9 mouse cellular contexts compared by ENCODE assay signal in genomic region chr1:167803351-167803981, GRCm38 (mm10).
DNase-seq lines count a peak whose midpoint lies in the region; ATAC-seq and TF ChIP-seq lines count a peak whose summit lies in the region.
"Had no signal": no experiment of that assay in that cellular context is flagged by ENCODE, and none has a peak within 500 bp of the region (broad histone marks: within the 10 kb centered on the region; RNA-seq: fewer than 3 reads in every experiment).

No protein-coding gene starts in this region.

- DNase-seq in heart, embryonic 10.5 days (ENCODE audit: low spot score): peak; percentile 70
- DNase-seq in heart, postnatal 14 days: no peak
- no peak for DNase-seq in ES-E14 (ENCODE audit: low read depth, low spot score)
- peak; percentile 38 for DNase-seq in midbrain, embryonic 10.5 days (ENCODE audit: low spot score)
- no peak for DNase-seq in urinary bladder, postnatal 14 days (ENCODE audit: low spot score)
- no peak for DNase-seq in adrenal gland, postnatal 14 days
- DNase-seq in cerebellum, postnatal 25 days: no peak

- H3K36me3 ChIP-seq in heart, embryonic 10.5 days: no peaks in the 10 kb centered on the region
- no peaks in the 10 kb centered on the region for H3K36me3 ChIP-seq in ES-E14 (ENCODE audit: control insufficient read depth, insufficient read depth, low read length, poor library complexity, severe bottlenecking)
- no peaks in the 10 kb centered on the region for H3K36me3 ChIP-seq in hindbrain, embryonic 13.5 days
- no peaks in the 10 kb centered on the region for H3K36me3 ChIP-seq in midbrain, embryonic 10.5 days

- H3K27me3 ChIP-seq in heart, embryonic 10.5 days (ENCODE audit: insufficient read depth, poor library complexity, severe bottlenecking): peaks cover 62% of the 10 kb centered on the region
- peaks cover 37% of the 10 kb centered on the region for H3K27me3 ChIP-seq in hindbrain, embryonic 13.5 days
- H3K27me3 ChIP-seq in midbrain, embryonic 10.5 days (ENCODE audit: low read depth, poor library complexity, severe bottlenecking): peaks cover 81% of the 10 kb centered on the region

- ATAC-seq in hindbrain, embryonic 13.5 days (ENCODE audit: low FRiP score): no peak; the same call in 1 of the 2 replicates
- ATAC-seq: inflammation-experienced regulatory T-cells, adult 6 months had no signal

- H3K4me2 ChIP-seq in hindbrain, embryonic 13.5 days: peak overlapping the region; percentile 82

- peak overlapping the region; percentile 70 for H3K27ac ChIP-seq in heart, embryonic 10.5 days
- no peak overlapping the region for H3K27ac ChIP-seq in ES-E14 (ENCODE audit: insufficient read depth, low read depth, low read length, poor library complexity, severe bottlenecking)
- H3K27ac ChIP-seq in hindbrain, embryonic 13.5 days: peak overlapping the region; percentile 92
- peak overlapping the region; percentile 89 for H3K27ac ChIP-seq in midbrain, embryonic 10.5 days (replicated peaks)

- no peaks in the 10 kb centered on the region for H3K9me3 ChIP-seq in heart, embryonic 10.5 days
- no peaks in the 10 kb centered on the region for H3K9me3 ChIP-seq in ES-E14 (ENCODE audit: control insufficient read depth, insufficient read depth, low read depth, low read length)
- no peaks in the 10 kb centered on the region for H3K9me3 ChIP-seq in hindbrain, embryonic 13.5 days
- H3K9me3 ChIP-seq in midbrain, embryonic 10.5 days (replicated peaks): no peaks in the 10 kb centered on the region

- intact Hi-C loops in heart, postnatal 14 days (cut with DNase I): no loop called here

- H3K4me3 ChIP-seq in heart, embryonic 10.5 days: peak overlapping the region; percentile 68
- H3K4me3 ChIP-seq in ES-E14 (ENCODE audit: insufficient read depth in 1 of 2, low read depth in 1 of 2, low read length in 2 of 2, poor library complexity in 1 of 2, severe bottlenecking in 1 of 2): peak overlapping the region; percentile 61 to 67; a peak in 3 of 4 replicates
- H3K4me3 ChIP-seq in hindbrain, embryonic 13.5 days: peak overlapping the region; percentile 51
- peak overlapping the region; percentile 62 for H3K4me3 ChIP-seq in midbrain, embryonic 10.5 days

- WGBS in heart, embryonic 10.5 days: 13% methylated on average over 10 of the region's 10 CpGs
- 8% methylated on average over 10 of the region's 10 CpGs for WGBS in hindbrain, embryonic 13.5 days
- WGBS in midbrain, embryonic 10.5 days: 7% methylated on average over 10 of the region's 10 CpGs

- no peak overlapping the region for H3K9ac ChIP-seq in ES-E14 (ENCODE audit: insufficient read depth, low read depth, low read length, poor library complexity, severe bottlenecking)
- H3K9ac ChIP-seq in hindbrain, embryonic 13.5 days: peak overlapping the region; percentile 71

- in situ Hi-C loops in ES-E14 (cut with MboI; ENCODE audit: low sequenced_read_pairs in 2 of 2, unreplicated experiment in 2 of 2): no loop called here

- peaks cover 10% of the 10 kb centered on the region for H3K4me1 ChIP-seq in heart, embryonic 10.5 days
- H3K4me1 ChIP-seq in ES-E14 (ENCODE audit: control insufficient read depth in 2 of 2, insufficient read depth in 2 of 2, low read length in 2 of 2, poor library complexity in 1 of 2): peaks cover 0 to 2% of the 10 kb centered on the region in 2 experiments; a peak in 1 of 4 replicates
- peaks cover 36% of the 10 kb centered on the region for H3K4me1 ChIP-seq in hindbrain, embryonic 13.5 days (replicated peaks)
- peaks cover 73% of the 10 kb centered on the region for H3K4me1 ChIP-seq in midbrain, embryonic 10.5 days

TF ChIP-seq in ES-E14, 5 proteins besides CTCF, POLR2A, EP300 and RAD21:
- TF ChIP-seq MAFK (IDR thresholded peaks at IDR 0.05; ENCODE audit: insufficient read depth, low read depth, low read length) (no peak), CHD2 (IDR thresholded peaks at IDR 0.05; ENCODE audit: low read depth, low read length) (no peak), ZC3H11A (IDR thresholded peaks at IDR 0.05; ENCODE audit: borderline replicate concordance, low read depth, low read length) (no peak), HCFC1 (IDR thresholded peaks at IDR 0.05; ENCODE audit: borderline replicate concordance, insufficient read depth, low read length) (no peak), ZNF384 (IDR thresholded peaks at IDR 0.05; ENCODE audit: low read depth, low read length) (no peak)

Comparison
In these comparisons a context has a peak if more than half of its experiments do, and no peak if none do; other contexts are left out.
1. DNase-seq: peak in heart, embryonic 10.5 days (single experiment) and midbrain, embryonic 10.5 days (single experiment); none in heart, postnatal 14 days (0 of 2), ES-E14 (single experiment), urinary bladder, postnatal 14 days (single experiment), adrenal gland, postnatal 14 days (single experiment) and cerebellum, postnatal 25 days (0 of 2).
2. Peak in every context shown above with its lines, with median percentiles within 50 percentile points of each other: H3K4me3 ChIP-seq.